Mouse (Mus musculus) thymus, adult 2 months (tissue): ENCODE measurements at regions not wholly inside any gene's neighbourhood (a gene's known extent, or its start where the extent isn't known, plus 50 kb on each side); places are given as distances from the start of the nearest gene placed in this dataset.

Experiments
- CTCF ChIP-seq: fragments of 200-500 bp; IDR thresholded peaks from 2 replicates; pipeline ENCODE4 v1.5.1; 2012; ENCODE audit warnings: mild to moderate bottlenecking, control low read depth, low read length, moderate library complexity, borderline replicate concordance; ENCODE audit not compliant: control insufficient read depth, poor library complexity, insufficient read depth; ENCODE audit errors: extremely low read depth
- POLR2A ChIP-seq: fragments of 200-500 bp; IDR thresholded peaks from 2 replicates; pipeline ENCODE4 v1.6.1; 2012; ENCODE audit warnings: mild to moderate bottlenecking, low read length, control low read depth, moderate library complexity; ENCODE audit not compliant: control insufficient read depth, poor library complexity, insufficient read depth; ENCODE audit errors: extremely low read depth

DNA sequence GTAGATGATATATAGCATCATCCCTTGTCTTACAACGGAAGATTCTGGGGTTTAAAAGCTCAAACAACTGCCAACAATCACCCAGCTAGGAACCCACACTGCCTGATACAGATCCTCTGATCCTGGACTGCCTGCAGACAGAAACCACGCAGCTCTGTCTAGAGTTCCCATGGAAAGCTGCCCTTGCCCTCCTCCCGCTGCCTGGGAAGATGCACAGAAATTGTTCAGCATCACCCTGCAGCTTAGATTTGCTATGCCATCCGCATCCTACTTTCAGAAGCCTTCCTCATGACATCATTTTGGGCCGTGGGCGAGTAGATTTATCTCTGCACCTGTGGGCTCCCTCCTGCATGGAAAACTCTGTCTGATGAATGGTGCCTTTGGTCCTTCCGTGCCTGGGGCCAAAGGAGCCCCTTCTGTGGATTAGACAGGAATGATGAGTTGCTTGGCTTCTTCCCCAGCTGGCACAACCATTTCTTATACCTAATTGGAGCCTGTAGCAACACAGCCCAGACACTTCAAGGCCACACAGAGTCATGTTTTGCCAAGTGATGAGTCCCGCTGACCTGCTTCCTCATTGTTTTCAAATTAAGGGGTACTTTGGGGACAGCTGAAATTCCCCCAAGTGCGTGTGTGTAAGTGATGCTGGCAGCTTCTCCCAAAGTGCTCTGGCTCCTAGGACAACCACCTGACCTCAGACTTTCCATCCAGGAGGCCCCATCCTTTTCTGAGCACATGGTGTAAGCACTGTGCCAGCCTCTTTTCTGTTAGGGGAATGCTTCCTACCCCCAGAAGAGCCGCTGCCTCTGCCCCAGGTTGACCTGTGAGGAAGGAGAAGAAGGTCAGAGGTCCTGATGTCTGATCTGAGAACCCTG lies 153.9 kb downstream of the Snx18 start:
- no peak for TF ChIP-seq POLR2A
- no peak for TF ChIP-seq CTCF
